Mouse (Mus musculus) MEL-GATA-1-ER (cell line): ENCODE results near the gene Elovl1.

Experiments
- DNase-seq: peaks from one replicate; pipeline ENCODE4 v3.0.0-alpha.2; 2012; ENCODE audit warnings: low read depth; ENCODE audit errors: extremely low read depth

The Elovl1 gene

GRCm38 (mm10) chr4:118427768-118428451 lies at the start of gene Elovl1:
Gene Elovl1, plus strand, starts transcription at chr4:118428093.
- peak; percentile 71 for DNase-seq

- no peak for DNase-seq
These were observed 44.6 kb upstream of the Elovl1 start for GRCm38 (mm10) chr4:118383271-118383670.

GRCm38 (mm10) chr4:118387316-118387715 lies 40.6 kb upstream of the Elovl1 start:
- no peak for DNase-seq

GRCm38 (mm10) chr4:118390146-118390545 lies 37.7 kb upstream of the Elovl1 start:
- DNase-seq = no peak

- no peak for DNase-seq
These were observed 33.4 kb upstream of the Elovl1 start for GRCm38 (mm10) chr4:118394505-118394904.

GRCm38 (mm10) chr4:118395289-118395688 lies 32.6 kb upstream of the Elovl1 start:
- peak; percentile 62 for DNase-seq

GRCm38 (mm10) chr4:118396433-118396832 lies 31.5 kb upstream of the Elovl1 start:
- DNase-seq = no peak

- DNase-seq = no peak
These were observed 29.5 kb upstream of the Elovl1 start for GRCm38 (mm10) chr4:118398400-118398799.

- DNase-seq = no peak
These were observed 26.5 kb upstream of the Elovl1 start for GRCm38 (mm10) chr4:118401421-118401820.

- no peak for DNase-seq
These were observed 26.0 kb upstream of the Elovl1 start for GRCm38 (mm10) chr4:118401918-118402317.

- DNase-seq = no peak
These were observed 25.2 kb upstream of the Elovl1 start for GRCm38 (mm10) chr4:118402701-118403100.

GRCm38 (mm10) chr4:118409142-118409900 lies 18.6 kb upstream of the Elovl1 start, which contains the start of the genes Szt2 and Med8:
Gene Szt2, minus strand, starts transcription at chr4:118409273.
Gene Med8, plus strand, starts transcription at chr4:118409337.
- peak; percentile 86 for DNase-seq

- no peak for DNase-seq
These were observed 17.0 kb upstream of the Elovl1 start for GRCm38 (mm10) chr4:118410871-118411270.

GRCm38 (mm10) chr4:118413553-118413952 lies 14.3 kb upstream of the Elovl1 start:
- DNase-seq = no peak

GRCm38 (mm10) chr4:118415779-118416178 lies 12.1 kb upstream of the Elovl1 start:
- no peak for DNase-seq

GRCm38 (mm10) chr4:118416329-118416728 lies 11.6 kb upstream of the Elovl1 start:
- DNase-seq = no peak

- no peak for DNase-seq
These were observed 10.6 kb upstream of the Elovl1 start for GRCm38 (mm10) chr4:118417112-118417797.

- no peak for DNase-seq
These were observed 6.5 kb upstream of the Elovl1 start for GRCm38 (mm10) chr4:118421384-118421783.

GRCm38 (mm10) chr4:118424541-118425160 lies 3.2 kb upstream of the Elovl1 start:
- DNase-seq = peak; percentile 47

GRCm38 (mm10) chr4:118425374-118425773 lies 2.5 kb upstream of the Elovl1 start:
- DNase-seq = peak; percentile 38

GRCm38 (mm10) chr4:118427415-118427767 lies 502 bp upstream of the Elovl1 start:
- DNase-seq = no peak
